Mouse (Mus musculus) spleen, adult 18-20 months (tissue): ENCODE measurements around the gene Dgkg.

ENCODE experiments used
- DNase-seq, 2 experiments: peaks; one replicate each; pipeline ENCODE4 v3.0.0; 2022; ENCODE audit warnings: mixed read lengths in 2 of 2

Dgkg gene

DNA sequence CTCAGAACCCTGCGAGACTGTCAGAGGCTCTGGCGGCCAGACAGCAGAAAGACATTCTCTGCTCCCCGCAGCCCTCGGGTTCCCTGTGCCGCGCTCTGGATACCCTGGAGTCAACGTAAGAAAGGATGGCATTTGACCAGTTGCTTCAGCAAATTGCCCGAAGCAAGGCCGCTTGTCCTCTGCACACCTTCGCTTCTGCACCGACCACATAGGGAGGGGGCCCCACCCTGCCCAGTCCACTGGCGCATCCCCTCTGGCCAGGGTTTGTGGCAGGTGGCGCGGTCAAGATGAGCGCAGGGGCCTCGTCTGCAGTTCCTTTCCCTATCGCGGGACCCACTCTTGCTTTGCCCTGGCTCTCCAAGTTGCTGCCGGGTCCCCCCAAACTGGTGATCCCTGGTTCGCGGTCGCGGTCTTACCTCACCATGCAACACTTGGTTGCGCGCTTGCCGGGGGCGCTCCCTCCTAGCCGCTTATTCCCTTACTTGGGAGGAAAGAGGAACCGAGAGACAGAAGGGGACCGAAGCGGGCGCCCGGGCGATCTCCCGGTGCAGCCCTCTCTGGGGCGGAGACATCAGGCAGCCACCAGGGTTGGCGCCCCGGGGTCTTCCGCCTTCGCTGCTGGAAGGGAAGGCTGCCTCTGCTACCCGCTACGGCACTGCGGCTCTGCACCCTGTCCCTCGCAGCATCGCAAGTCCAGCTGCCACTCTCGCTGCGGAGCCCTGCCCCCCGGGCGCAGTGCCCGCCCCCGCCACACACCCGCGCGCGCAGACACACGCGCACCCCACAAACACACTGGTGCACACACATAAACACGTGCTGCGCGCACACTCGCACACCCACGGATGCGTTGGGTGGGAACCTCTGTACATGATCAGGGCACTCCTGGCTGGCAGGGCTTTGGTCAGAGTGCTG, at the start of gene Dgkg:
Dgkg (minus strand) TSS at position 689 of the 912 bp plus-strand sequence.
- DNase-seq, result peak; percentile 74

DNA sequence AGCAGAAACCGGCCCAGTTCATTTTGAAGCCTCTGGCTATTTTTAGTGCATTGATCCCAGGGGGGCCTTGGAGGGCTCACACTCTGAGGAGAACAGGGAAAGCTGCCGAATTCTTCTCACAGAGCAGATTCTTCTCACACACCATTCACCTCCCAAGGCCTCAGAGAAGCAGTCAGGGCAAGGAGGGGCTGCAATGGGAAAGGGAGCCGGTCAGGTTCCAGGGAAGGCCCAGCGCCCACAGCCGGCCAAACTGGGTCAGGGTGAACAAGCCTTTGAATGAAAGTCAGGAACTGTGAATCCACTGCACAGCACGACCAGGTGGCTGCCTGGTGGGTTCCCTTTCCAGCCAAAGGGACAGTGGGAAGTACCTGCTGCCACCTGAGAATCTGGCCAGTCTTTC, 47.9 kb upstream of the Dgkg start:
- DNase-seq, result no peak

DNA sequence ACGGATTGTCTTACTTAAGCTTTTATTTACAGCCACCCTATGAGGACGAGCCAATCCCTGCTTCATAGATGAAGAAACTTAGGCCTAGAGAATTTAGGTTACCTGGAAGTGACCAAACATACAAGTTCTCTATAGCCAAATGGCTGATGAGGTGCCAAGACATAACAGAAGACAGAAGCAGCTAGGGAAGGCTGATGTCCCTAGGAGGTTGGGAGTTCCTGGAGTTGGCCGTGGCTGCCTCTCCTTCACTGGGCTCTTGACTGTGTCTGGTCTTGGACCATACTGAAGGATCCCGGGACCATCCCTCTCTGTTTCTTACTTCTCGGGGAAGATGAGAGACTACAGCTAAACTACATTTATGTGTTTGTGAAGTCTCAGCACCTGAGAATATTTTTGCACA, 47.1 kb upstream of the Dgkg start:
- DNase-seq, result no peak

DNA sequence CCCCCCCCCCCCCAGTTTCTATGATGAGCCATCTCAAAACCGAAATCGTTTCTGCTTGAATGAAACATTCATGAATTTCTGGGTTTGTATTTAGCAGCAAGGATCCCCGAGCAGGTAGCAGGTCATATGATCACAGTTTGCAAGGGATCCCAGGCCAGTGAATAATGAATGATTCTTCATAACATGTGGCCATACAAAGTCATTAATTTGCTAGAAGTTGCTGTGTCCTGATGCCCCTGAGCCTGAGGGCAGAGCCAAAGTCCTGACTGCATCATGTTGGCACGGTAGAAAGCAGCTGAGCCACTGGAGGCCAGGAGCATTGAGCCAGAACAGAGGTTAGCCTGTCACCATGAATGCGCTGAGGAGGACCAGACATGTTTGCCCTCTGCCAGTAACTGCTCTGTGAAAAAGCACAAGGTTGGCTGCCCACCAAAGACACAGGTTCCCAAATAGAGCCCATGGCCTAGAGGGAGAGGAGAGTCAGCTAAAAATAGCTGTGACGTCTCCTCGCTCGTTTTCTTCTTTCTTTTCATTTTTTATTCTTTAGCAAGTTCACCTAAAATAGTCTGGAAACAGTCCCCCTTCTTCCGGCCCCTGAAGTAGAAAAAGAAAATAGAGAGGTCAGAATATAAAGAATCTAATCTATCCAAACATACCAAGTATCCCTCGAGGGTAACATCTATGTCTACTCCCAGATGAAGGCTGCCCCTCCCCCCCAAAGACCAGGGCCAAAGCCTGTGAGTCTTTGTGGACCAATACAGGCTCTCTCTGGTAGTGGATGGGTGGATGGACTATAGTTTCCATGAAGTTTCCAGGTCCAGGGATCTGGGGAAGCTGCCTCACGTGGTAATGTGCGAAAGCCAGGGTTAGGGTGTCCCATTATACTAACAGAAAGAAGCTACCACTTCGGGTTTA, 42.1 kb upstream of the Dgkg start:
- DNase-seq, result no peak

GRCm38 (mm10) chr16:22698101-22698500, 41.1 kb upstream of the Dgkg start:
- DNase-seq, result no peak

DNA sequence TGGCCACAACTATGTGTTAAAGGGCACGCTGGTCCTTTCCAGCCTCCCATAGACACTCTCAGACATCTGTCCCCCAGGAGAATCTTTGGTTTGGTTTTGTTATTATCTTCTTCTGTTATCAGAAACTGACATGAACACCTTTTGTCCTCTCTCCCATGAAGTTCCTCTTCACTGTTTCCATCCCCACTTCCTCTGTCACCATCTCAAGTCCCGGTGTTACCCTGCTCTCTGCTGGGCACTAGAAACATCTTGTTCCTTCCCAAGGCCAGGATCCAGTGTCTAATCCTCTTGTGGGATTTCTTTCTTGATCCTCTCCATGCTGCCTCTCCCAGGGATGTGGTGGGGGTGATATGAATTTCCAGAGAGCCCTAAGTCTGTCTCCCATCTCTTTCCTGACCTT, 32.6 kb upstream of the Dgkg start:
- no peak for DNase-seq

GRCm38 (mm10) chr16:22687711-22688230, 30.8 kb upstream of the Dgkg start:
- DNase-seq, result no peak

DNA sequence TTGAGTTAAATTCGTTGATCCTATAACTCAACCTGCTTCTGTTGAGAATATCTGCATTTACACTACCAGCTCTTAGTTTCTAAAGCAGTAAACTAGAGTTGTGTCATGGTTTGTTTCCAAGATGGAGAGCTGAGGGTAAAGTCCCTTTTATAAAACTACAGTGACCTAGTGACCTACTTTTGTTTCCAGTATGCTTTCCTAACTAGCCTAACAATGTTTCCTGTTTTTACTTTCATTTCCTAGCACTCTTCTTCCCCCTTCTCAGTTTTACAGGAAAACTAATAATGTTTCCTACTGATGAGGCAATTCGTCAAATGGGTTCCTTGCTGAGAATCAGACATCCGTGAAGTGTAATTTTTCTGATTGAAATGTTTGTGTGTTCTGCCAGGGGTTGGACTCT, 26.6 kb upstream of the Dgkg start:
- no peak for DNase-seq

- DNase-seq, result no peak
Measured at GRCm38 (mm10) chr16:22682727-22683126, 25.7 kb upstream of the Dgkg start.

DNA sequence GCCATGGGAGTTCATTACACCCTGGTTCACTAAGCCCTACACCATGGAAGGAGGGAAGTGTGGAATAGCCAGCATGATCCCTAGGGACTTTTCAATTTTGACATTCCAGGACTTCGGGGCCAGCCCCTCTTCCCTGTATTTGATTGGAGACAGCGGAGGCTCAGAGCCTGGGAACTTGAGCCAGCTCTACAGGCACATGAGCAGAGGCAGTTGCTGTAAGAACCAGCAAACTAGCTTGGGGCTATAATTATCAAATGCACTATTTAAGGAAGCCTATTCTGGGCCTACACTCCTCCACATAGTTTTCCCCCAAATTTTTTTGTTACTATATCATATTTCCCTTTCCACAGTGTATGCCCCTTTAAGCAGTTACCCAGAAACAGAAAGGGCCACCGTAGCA, 22.6 kb upstream of the Dgkg start:
- DNase-seq, result no peak

DNA sequence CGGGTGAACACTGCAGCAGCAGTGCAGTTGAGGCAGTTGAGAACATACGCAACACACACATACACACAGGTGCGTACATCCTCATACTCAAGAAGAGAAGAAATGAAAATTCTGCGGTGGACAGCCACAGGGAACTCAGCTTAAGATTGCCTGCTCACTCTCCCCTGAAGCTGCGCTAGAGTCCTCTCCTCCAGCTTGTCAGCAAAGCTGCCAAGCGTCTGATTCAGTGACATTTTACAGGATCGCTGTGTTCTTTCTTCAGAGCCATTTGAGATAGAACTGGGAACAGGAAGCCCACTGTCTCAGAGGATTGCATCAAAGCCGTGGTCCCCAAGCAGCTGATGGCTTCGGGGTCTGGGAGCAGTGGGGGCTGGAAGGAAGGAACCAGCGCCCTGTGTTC, 17.6 kb upstream of the Dgkg start:
- DNase-seq, result no peak

GRCm38 (mm10) chr16:22674164-22674563, 17.1 kb upstream of the Dgkg start:
- DNase-seq, result no peak

DNA sequence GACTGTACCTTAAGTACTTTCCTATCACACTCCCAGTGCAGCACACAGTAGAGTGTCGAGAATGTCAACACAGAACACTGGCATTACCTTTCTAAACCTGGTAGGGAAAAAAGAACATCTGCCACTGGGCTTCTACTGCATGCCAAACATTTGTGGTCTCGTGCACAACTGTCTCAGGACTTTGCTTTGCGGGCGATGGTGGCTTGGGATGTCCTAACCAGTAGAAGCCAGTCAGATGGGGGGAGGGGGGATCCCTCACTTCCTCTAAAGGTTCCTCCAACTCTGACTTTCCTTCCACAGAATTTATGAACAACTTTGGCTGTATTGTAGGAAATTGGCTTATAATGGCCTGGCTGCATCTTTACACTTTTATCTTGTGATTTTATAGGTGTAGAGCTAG, 7.0 kb upstream of the Dgkg start:
- no peak for DNase-seq

DNA sequence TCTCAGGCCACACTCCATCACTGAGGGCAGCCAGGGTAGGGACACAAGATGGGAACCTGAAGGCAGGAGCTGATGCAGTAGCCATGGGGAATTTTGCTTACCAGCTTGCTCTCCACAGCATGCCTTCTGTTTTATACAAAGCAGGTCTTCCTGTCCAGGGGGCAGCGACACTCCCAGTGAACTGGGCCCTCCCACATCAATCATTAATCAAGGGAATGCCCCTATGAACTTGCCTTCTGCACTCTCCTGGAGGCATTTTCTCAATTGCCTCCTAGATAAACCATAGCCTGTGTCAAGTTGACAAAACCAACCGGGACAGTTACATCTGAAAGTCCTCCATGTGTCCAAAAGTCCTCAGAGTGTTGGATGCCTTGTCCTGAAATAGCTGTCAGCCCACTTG, 6.1 kb upstream of the Dgkg start:
- DNase-seq, result no peak

DNA sequence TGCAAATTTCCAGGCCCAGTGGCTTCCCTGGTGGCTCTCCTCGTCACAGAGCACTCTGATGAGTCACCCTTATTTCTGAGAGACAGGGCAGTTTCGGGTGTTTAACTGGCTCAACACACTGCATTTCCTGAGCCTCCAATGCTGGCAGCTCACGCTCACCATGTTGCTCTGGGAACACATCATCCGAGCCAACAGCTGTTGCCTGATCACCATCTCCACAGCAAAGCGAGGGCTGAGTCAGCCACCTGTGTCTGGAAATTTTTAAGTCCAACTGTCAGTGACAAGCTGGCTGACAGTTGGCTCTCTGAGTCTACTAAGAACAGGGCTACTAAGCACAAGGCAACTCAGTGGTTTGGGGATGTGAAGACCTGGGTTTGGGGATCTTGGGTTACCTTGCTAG, 4.1 kb upstream of the Dgkg start:
- no peak for DNase-seq

DNA sequence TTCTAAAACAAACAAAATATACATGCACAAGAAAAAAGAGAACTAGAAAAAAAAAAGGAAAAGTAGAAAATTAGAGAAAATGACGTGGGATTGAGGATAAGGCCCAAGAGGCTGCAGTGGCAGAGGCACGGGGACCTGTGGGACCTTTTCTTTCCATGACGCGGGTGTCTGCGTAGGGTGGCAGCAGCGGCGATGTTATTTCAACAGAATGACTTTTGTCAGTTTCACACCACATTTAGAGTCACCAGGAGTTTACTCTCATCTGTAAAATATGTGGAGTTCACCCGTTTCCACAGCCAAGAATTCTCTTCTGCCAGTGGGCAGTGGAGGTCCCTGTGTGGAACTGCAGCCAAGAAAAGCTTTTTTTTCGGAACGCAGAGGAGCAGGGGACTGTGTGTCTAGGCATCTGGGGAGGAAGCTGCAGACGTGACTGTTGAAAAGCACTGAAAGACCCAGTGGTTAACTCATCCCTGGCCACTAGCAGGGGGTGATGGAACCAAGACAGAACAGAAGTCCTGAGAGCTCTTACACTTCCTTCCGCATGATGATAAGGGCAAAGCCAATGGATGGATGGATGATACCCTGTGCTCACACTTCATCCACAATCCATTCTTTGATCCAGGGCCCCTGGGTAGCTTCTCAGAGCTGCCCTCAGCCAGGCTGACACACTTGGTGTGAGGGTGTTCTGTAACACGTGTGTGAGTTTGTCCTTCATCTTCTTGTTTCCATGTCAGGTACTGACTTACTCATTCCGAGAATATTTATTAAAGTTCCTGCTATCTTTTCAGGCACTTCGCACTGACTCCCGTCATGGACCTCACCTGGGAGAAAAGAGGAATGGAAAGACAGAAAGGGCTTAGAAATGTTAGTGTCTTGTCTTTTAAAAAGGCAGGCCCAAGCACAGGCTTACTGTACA, 1.1 kb upstream of the Dgkg start:
- no peak for DNase-seq

DNA sequence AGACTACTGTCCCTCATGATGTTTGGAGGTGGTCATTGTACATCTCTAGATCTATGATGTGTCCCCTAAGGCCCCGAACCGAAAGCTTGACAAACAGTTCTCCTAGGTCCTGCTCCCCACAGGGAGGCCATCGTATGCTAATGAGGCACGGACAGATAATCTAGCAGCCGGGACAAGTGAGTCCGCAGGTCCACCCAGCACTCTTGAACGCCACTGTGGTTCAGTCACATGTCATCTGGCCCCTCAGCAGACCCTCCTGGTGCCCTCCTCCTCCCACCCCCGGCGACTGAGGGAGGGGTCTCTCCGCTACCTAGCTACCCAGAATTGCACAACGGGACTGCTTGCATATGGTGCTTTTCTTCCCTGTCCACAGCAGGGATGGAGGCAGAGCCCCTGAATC, 1.2 kb downstream of the Dgkg start:
- no peak for DNase-seq

- no peak for DNase-seq
Measured at GRCm38 (mm10) chr16:22655223-22655622, 1.8 kb downstream of the Dgkg start.

- DNase-seq, result peak in 1 of 2 experiments; percentile 15
Measured at GRCm38 (mm10) chr16:22654477-22654835, 2.6 kb downstream of the Dgkg start.

DNA sequence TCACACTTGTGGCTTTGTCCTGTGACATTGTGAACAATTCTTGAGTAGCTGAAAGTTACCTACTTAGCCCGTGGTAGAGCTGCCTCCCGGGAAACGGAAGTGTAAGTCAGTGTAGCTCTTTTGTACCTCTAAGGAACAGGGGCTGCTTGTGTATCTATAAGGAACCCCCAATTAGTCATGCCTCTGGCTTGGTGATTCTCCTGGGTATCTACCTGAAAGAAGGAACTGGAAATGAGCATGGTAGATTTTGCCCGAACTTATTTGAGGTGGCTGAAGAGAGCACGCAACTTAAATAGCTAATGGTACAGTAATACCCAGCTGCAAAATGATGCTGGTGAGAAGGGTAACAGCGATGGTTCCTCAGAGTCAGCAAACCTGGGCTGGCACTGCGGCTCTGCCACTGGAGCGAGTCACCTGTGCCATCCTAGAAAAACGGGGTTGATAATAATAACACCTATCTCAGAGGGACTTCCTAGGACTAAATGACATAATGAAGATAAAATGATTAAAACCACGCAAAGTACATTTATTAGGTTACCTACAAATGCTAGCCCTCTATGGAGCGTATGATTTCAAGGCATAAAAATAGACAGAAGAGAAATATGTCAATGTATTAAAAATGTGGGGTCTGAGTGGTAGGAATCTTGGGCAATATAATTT, 3.1 kb downstream of the Dgkg start:
- DNase-seq, result no peak

DNA sequence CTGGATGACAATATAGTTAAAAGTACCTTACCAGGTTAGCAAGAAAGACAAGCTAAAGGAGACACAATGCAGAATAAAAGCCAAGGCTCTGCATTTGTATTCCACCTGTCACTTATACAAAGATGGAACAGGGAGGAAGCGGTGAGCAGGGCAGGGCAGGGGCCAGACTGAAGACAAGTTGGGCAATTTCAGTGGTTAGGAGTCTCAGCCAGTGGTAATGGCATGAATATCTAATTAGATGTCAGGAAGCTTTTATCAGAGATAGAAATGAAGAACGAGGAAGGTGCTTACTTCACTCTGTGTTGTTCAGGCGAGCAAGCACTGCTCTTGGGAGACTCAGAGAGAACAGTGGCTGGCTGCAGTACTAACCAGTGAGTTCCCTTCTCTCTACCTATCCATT, 5.8 kb downstream of the Dgkg start:
- no peak for DNase-seq

DNA sequence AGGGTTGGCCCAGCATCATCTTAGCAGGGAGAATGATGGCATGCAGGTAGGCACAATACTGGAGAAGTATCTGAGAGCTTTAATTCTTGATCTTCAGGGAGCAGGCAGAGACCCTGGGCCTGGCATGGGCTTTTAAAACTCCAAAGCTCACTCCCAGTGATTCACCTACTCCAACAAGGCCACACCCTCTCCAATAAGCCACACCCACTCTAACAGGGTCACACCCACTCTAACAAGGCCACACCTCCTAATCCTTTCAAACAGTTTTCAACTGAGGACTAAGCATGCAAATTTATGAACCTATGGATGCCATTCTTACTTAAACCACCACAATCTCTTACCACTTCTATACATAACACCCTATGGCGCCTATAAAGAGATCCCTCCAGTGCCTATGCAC, 11.8 kb downstream of the Dgkg start:
- DNase-seq, result no peak
